8 mouse cellular contexts compared by ENCODE assay signal in the genomic region with DNA sequence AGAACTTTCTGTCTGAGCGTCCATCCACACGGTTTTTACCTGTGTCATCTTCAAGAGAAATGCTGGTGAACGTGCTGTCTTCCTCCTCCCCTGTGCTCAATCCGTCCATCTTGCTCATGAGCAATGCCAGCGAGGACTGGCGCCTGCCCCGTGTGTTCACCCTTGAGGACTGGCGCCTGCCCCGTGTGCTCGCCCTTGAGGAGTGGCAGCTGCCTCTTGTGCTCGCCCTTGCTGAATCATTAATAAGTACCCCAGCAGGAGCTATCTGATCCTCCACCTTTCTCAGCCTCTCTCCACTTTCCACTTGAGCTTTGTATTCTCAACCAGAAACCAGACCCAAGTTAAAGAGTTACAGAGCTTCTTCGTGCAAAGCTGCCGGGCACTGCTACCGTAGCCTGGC. TPM values are rescaled to one million over a fixed set of nuclear protein-coding genes. Genes with fewer than 3 reads are reported as not detected.
DNase-seq lines count a peak whose midpoint lies in the region; ATAC-seq and TF ChIP-seq lines count a peak whose summit lies in the region.

A gene (minus strand): TSS at position 170 of the 400 bp plus-strand sequence.

- no peak within 1 kb of the TSS for H3K9ac ChIP-seq in heart, adult 2 months (ENCODE audit: low read depth, low read length)
- no peak within 1 kb of the TSS for H3K9ac ChIP-seq in forebrain, embryonic 11.5 days (ENCODE audit: low read length)

- no peak for ATAC-seq in forebrain, embryonic 11.5 days (replicated peaks; ENCODE audit: low FRiP score)
- no peak for ATAC-seq in megakaryocyte-erythroid progenitor cell, adult 5-6 weeks (replicated peaks; ENCODE audit: low FRiP score, low TSS enrichment, poor library complexity, severe bottlenecking)

- no peak within 1 kb of the TSS for H3K4me3 ChIP-seq in heart, adult 2 months
- no peak within 1 kb of the TSS for H3K4me3 ChIP-seq in forebrain, embryonic 11.5 days (ENCODE audit: low read depth, low read length)

- no peaks in the 10 kb centered on the region for H3K4me1 ChIP-seq in heart, adult 2 months (ENCODE audit: control insufficient read depth, insufficient read depth, low read length)
- H3K4me1 ChIP-seq in forebrain, embryonic 11.5 days (replicated peaks; ENCODE audit: control insufficient read depth, insufficient read depth, low read length), result no peaks in the 10 kb centered on the region

- no peak for DNase-seq in heart, adult 2 months
- no peak for DNase-seq in heart, adult 9 months (ENCODE audit: low spot score in 2 of 2)
- no peak for DNase-seq in forebrain, embryonic 11.5 days (ENCODE audit: low spot score)
- DNase-seq in heart, postnatal 4 days, result no peak
- DNase-seq in layer of hippocampus, postnatal 14 days (ENCODE audit: low spot score in 2 of 2), result no peak
- no peak for DNase-seq in T-cell, adult 2 months (ENCODE audit: low spot score)
- no peak for DNase-seq in embryo, embryonic 10 days (ENCODE audit: low spot score)

- WGBS in heart, adult 2 months, result 73% methylated on average over 14 of the region's 14 CpGs
- WGBS in forebrain, embryonic 11.5 days, result 90% methylated on average over 14 of the region's 14 CpGs

- no peaks in the 10 kb centered on the region for H3K9me3 ChIP-seq in forebrain, embryonic 11.5 days (ENCODE audit: control insufficient read depth, low read length)

- H3K27me3 ChIP-seq in heart, adult 2 months (ENCODE audit: control insufficient read depth, insufficient read depth, low read length), result no peaks in the 10 kb centered on the region
- no peaks in the 10 kb centered on the region for H3K27me3 ChIP-seq in forebrain, embryonic 11.5 days (ENCODE audit: control insufficient read depth, insufficient read depth, low read length)

- no peak within 1 kb of the TSS for H3K4me2 ChIP-seq in forebrain, embryonic 11.5 days (ENCODE audit: low read depth, low read length, severe bottlenecking)

- no peak for TF ChIP-seq EP300 in heart, adult 2 months (IDR thresholded peaks at IDR 0.05; ENCODE audit: insufficient read depth, low read depth, low read length)

- H3K79me2 ChIP-seq in heart, adult 2 months (replicated peaks; ENCODE audit: control insufficient read depth, insufficient read depth, low read length), result no peaks in the 10 kb centered on the region

- intact Hi-C loops in heart, adult 2 months (cut with DNase I), result no loop called here

- TF ChIP-seq POLR2A in heart, adult 2 months (IDR thresholded peaks at IDR 0.05; ENCODE audit: insufficient read depth, low read depth, low read length), result no peak

- H3K27ac ChIP-seq in heart, adult 2 months, result no peak within 1 kb of the TSS
- H3K27ac ChIP-seq in forebrain, embryonic 11.5 days (ENCODE audit: low read depth, low read length), result no peak within 1 kb of the TSS

- no peaks in the 10 kb centered on the region for H3K36me3 ChIP-seq in heart, adult 2 months (ENCODE audit: control insufficient read depth, insufficient read depth, low read length)
- H3K36me3 ChIP-seq in forebrain, embryonic 11.5 days (ENCODE audit: control insufficient read depth, insufficient read depth, low read length), result no peaks in the 10 kb centered on the region

- no peak for TF ChIP-seq CTCF in heart, adult 2 months (IDR thresholded peaks at IDR 0.05)

RNA-seq across cellular contexts. Expression of the gene that starts here (rescaled TPM):
- 10 to 100 TPM; 52.3 TPM for total RNA-seq in heart, adult 2 months (2021)
- 14.0 and 25.9 TPM in 2 replicates for polyA plus RNA-seq in heart, adult 2 months (2012; rRNA removed)
- 143 and 161 TPM in 2 replicates for polyA plus RNA-seq in forebrain, embryonic 11.5 days (2014; fragmentation: Nextera tagmentation; extraction: Ambion mirVana)
- 10 to 100 TPM; 49.1 to 54.0 TPM for total RNA-seq in heart, postnatal 4 days (2021)
- 100 to 1,000 TPM; 233 TPM for total RNA-seq in layer of hippocampus, postnatal 14 days (2021)
- 97.8 and 106 TPM in 2 replicates for total RNA-seq in megakaryocyte-erythroid progenitor cell, adult 5-6 weeks (2014; fragmentation: Nextera tagmentation)
- total RNA-seq in megakaryocyte-erythroid progenitor cell, adult 5-6 weeks (2017), result 83.0 and 91.3 TPM in 2 replicates
